Mouse (Mus musculus) cerebellum, adult 9-11 months (tissue): ENCODE data around the gene Pspn.

Source experiments
- DNase-seq: peaks from one replicate; pipeline ENCODE4 v3.0.0; 2022

The Pspn gene

DNA sequence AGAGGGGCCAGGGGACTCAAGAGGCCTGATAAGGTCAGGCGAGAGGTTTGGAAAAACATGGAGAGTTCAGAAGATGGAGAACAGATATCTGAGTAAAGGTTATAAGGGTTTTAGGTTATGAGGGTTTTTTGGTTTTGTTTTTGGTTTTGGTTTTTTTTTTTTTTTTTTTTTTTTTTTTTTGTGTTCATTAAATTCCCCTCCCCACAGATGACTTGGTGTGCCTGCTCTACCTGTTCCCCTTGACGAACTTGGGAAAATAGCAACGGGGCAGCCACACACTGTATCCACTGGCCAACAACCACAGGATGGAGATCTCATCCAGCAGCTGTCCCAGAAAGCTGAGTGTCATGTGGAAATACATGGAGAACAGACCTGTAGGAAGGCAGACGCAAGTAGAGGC, 41.2 kb downstream of the Pspn start:
- DNase-seq = no peak

DNA sequence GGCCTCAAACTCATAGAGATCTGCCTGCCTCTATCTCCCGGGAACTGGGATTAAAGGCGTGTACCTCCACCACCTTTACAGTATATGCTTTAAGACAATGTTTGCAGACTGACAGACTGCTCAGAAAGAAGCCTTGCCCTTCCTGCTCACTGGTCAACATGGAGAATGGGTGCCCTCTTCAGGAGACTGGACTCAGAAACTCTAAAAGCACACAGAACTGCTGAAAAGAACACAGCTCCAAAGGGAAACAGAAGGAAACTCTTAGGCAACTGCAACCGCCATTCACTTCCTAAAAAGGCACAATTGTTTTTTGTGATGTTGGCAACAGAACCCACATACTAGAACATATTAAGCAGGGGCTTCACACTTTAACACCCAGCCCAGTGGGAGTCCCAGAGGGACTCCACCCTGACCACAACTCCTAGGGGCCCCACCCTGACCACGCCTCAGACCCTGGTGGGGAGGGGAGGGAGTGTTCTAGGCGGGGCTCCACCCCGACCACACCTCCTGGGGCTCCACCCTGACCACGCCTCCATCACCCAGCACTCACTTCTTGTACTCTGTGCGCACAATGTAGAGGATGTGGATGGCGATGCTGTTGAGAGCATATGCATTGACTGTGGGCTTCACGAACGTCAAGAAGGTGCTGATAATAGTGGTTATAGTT, 41.9 kb downstream of the Pspn start:
- DNase-seq = no peak

DNA sequence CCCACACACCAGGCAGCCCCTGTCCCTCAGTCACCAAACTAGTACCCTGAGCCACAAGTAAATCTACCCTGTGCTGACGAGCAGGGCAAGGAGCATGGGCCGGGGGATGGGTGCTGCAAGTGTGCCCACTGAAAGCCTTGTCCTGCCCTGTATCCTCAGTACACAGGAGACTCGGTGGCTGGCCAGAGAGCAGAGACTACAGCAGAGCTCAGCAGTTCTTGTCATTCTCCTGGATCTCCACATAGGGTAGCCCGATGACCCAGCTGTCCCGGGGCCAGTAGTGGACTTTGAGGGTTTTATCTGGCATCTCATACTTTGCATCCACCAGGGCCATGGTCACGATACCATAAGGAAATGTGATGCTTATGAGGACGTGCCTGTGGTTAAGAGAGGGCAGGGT, 44.9 kb downstream of the Pspn start:
- DNase-seq = no peak

DNA sequence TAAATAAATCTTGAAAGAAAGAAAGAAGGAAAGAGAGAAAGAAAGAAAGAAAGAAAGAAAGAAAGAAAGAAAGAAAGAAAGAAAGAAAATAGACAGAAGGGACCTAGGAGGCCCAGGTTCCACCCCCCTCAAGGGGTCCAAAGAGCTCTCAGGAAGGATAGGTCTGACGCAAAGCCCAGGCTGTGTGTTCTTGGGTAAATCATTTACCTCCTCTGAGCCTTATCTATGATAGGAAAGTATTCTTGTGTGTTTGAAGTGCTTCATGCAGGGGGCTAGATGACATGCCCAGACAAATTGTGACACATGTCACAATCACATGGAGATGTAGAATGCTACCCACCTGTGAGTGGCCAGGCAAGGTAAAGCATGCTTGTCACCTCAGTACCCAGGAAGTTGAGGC, 47.2 kb downstream of the Pspn start:
- DNase-seq = no peak

DNA sequence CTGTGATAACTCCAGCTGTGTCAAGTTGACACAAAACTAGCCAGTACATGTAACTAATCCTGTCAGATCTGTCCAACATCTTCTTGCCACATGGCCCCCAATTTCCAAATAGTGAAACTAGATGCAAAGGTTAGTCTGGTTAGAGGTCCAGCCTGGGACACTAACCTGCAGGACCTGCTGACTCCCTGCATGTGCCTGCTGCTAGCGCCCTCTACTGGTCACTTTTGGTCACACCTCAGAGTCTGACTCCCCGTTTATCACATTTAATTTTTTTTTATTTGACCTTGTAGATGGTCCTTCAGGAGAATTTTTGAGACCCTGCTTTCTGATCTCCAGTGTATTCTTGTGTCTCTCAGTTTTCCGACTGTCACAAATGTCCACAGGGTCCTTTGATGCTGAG, 48.9 kb downstream of the Pspn start:
- DNase-seq = peak; percentile 57
